Mouse (Mus musculus) spleen, embryonic (tissue): ENCODE data around the gene Thoc6.

Experiments
- CTCF ChIA-PET: fragments of 350-600 bp; sonication (Branson Sonifier 250); formaldehyde crosslinking; loops from one replicate; lab custom pipeline; 2022; lab: Charles Lee

Thoc6 gene

GRCm38 (mm10) chr17:23644613-23645495 is 28.8 kb downstream of the Thoc6 start, which contains the start of gene Mmp25:
Gene Mmp25 (minus strand): TSS chr17:23645277.
- CTCF ChIA-PET: interaction anchor here (0.6 kb wide), 1 partner anchor 61 kb away, joined by 4 read pairs; no protein-coding TSS in a partner anchor

- CTCF ChIA-PET: no interaction called here
Measured at GRCm38 (mm10) chr17:23631241-23631640, 42.4 kb downstream of the Thoc6 start.

- CTCF ChIA-PET: interaction anchor here (0.7 kb wide), 1 partner anchor 59 kb away, joined by 3 read pairs; no protein-coding TSS in a partner anchor
Measured at GRCm38 (mm10) chr17:23630195-23631020, 43.3 kb downstream of the Thoc6 start.

- CTCF ChIA-PET: no interaction called here
Measured at GRCm38 (mm10) chr17:23627813-23628212, 45.9 kb downstream of the Thoc6 start.

- CTCF ChIA-PET: no interaction called here
Measured at GRCm38 (mm10) chr17:23620351-23620750, 53.3 kb downstream of the Thoc6 start.
